Mouse (Mus musculus) T-helper 17 cell (primary cell): ENCODE results near the gene Sphk2.
"Not testable (repeated sequence)": the region's sequence is repeated elsewhere in the genome, so short reads cannot be mapped to it uniquely, and the experiment has no call there.

Experiments
- in situ Hi-C, 2 experiments: fragments of 300-600 bp; cut with MboI, MseI; formaldehyde crosslinking; loops; 1 replicate in 1 of 2; 2 replicates in 1 of 2; pipeline ENCODE4 v1.15.1; 2025; ENCODE audit warnings: high pct_unique_total_duplicates in 2 of 2

Gene Sphk2

DNA sequence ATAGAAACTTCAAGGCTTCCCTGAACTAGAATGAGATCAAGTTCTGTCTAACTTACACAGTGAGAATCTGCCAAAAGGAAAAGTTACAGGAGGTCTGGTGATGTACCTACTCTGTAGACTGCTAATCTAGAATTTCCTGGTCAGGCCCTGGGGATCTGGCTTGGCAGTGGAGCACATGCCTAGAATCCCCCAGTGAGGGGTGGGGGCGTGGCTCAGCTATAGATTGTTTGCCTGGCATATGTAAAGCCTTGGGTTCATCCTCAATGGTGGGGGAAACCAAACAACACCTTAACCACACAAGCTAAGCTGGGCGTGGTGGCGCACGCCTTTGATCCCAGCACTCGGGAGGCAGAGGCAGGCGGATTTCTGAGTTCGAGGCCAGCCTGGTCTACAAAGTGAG is 19.9 kb downstream of the Sphk2 start:
- in situ Hi-C loops, result no loop called here

DNA sequence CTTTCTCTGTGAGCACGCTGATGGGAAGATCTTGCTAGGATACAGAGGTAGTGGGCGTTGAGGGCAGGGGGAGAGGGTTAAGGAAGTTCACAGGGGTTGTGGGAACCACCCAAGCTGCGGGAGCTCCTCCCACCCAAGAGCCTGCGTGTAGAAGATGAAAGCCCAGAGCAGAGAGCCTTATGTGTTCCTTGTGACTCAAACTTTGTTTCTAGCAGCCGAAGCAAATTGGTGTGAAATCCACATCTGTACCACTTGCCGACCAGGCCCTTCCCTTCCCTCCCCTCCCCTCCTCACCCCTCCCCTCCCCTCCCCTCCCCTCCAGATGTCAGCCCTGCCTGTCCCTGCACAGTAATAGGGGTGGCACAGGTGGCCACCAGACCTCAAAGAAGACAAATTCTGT is 22.7 kb downstream of the Sphk2 start:
- in situ Hi-C loops, result no loop called here

DNA sequence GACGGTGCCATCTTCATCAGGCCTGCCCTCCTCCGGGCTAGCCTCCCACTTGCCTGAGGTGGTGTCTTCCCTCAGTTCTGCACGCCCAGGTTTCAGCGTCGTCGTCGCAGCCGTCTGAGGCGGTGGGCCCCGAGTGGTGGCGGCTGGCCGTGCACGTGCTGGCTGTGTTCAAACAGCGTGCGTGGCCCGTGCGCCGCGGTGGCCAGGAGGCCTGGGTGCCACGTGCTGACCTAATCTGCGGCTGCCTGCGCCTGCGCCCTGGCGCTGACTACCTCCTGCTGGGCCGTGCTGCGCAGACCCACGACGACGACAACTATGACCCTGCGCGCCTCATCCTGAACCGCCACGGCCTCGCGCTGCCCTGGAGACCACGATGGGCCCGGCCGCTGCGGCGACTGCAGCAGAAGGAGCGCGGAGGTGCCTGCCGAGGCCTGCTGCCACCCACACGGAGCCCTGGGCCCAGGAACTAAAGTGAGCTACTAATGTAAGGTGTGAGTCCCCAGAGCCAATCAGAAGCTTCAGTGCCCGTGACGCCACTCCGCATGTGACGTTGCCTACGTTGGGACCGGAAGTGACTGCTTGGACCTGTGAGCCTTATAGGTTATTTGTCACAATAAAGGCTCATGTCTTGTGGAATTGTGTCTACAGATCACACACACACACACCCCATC is 23.7 kb downstream of the Sphk2 start, which contains the start of gene Sec1:
Gene Sec1 (minus strand): TSS at position 482 of the 671 bp plus-strand sequence.
- in situ Hi-C loops, result no loop called here

DNA sequence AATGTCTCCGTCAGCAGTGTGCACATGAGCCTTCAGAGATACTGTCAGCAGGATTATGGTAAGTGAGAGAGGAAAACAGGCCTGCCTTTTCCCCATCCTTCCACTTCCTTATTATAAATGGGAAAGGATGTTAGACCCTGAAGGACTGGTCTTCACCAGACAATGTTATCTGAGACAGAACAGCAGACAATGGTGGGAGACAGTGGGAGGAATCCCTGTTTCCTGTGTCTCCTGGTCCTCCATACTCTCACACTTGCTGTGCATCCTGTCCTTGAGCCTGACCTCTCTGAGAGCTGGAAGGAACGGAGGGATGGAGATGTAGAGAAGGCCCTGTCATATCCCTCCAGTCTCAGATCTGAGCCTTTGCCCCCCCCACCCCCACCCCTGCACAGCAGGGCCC is 25.4 kb downstream of the Sphk2 start:
- in situ Hi-C loops, result no loop called here

DNA sequence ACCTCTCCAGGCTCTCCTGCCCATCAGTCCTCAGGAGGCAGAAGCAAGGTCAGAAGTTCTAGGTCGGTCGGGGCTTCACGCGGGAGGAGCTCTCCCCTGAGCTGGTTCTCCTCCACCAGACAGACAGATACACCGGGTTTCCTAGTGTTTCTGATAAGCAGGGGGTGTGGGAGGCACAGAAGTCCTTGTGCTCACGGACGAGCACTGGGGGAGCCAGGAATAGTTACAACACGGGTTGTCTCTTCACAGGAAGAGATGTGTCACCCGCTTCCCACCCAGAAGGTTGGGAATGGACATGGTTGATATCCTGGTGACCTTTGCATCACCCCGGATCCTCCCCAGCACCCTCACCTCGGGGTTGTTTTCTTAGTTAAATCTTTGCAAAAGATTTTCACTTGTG is 28.0 kb downstream of the Sphk2 start:
- in situ Hi-C loops, result no loop called here

DNA sequence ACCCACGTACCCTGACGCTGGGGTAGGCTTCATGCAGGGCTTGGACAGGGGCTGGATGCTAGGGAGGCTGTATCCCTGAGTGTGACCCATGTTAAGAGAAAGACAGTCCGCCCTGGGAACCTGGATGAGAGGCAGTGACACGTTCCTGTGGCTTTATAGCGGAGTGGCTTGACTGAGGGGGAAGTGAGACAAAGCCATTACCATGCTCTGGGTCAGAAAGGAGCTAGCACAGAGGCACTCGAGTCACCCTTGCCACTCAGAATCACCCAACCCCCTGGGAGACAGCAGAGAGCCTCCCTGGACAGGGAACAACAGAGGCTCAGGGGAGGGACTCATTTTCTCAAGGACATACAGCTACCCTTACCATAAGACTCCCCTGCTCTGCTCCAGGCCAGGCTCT is 28.7 kb downstream of the Sphk2 start:
- in situ Hi-C loops, result no loop called here

DNA sequence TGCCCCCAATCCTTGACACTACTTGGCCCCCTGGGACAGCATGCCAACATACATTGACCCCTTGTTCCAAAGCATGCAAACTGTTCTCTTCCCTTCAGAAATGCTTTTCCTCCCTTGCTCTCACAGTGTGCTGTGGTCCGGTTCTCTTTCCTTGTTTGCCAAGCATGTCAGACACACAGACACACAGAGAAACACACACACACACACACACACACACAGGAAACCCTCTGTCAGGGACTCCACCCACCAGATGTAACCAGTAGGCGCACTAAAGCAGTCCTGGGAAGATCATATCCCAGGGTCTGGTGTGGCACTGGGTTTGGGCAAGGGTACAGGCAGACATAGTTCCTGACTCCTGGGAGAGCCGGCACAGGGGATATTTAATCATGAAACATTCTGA is 31.0 kb downstream of the Sphk2 start:
- in situ Hi-C loops, result no loop called here

DNA sequence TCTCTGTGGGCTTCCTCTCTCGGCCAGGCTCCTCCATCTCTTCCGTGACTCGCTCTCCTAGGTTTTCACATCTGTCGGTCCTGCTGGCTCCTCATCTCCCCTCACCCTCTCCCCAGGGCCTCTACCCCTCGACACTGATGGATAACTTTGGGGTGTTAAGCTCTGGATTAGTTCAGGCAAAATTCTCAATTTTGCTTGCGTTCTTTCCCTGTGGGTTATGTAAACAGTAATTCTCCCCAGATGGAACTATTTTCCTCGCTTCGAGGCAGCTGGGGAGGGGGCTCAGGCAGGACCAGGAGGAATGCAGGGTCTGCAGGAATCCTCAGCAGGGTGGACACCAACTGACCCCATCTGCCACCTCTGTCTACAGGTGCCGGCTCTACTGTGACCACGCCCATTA is 32.0 kb downstream of the Sphk2 start:
- in situ Hi-C loops, result no loop called here

DNA sequence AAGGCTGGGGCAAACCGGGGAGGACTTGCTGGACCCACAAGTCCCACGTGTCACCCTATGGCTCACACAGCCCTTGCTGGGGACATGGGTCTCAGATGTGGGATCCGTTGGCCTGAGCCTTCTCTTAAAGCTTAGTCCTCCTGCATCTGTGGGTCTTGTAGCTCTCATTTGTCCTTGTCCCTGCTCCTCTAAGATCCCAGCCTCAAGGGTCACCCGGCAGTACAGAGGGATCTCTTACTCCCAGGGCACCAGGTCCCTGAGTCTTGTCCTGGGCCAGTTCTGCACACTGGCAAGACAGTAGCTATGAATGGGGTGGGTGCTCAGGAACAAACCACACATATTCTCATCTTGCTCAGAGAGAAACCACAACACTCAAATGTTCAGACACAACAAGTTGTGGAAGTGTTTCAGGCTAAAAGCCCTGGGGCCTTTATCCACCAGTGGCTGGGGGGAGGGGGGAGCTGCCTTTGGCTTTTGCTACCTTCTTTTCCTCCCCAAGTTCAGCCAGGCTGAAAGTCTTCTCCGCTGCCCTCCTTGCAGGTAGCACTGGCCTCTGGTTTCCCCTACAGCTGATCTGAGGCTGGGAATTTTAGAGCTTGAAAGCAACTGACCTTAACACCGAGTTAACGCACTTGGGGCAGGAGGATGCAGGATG is 34.3 kb downstream of the Sphk2 start, which contains the start of gene Ntn5:
Gene Ntn5 (plus strand): TSS at position 627 of the 655 bp plus-strand sequence.
- in situ Hi-C loops, result no loop called here

DNA sequence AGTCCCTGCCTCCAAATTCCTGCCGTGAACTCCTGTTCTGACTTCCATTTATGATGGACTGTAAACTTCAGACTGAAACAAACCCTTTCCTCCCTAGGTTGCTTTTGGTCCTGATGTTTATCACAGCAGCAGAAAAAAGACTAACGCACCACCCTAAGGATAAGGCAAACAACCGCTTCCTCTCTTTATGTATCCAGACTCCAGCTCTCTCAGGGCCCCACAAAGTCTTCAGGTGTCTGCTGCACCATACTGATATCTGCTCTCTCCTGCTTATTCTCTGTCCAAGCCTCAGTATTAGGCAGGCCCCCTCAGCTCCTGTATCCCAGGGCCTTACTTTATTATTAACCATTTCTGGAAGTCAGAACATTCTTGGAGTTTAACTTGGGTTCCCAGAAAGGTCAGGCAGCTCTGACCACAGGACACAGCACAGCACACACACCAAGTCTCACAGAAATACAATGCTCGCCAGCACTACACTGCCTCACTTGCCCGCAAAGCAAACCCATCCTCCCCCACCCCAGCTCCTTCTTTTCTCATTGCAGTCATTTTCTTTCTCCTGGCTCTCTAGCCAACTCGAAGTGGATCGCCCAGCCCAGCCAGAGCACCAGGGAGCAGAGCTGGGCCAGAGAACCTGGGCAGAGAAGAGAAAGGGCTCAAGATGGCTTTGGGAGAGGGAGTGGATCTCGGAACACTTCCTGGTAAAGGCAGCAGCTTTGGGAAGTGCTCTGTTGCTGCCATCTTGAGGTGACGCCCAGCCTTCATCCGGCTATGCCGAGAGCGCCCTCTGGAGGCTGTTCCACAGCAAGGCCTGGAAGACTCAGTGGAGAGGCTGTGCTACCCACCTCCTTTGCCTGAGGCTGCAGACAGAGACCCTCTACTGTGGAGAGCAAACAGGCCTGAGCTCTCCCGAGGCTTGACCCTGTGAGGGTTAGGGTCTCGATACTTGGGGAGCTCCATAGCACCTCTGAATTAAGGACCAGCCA is 35.4 kb downstream of the Sphk2 start:
- in situ Hi-C loops, result no loop called here

DNA sequence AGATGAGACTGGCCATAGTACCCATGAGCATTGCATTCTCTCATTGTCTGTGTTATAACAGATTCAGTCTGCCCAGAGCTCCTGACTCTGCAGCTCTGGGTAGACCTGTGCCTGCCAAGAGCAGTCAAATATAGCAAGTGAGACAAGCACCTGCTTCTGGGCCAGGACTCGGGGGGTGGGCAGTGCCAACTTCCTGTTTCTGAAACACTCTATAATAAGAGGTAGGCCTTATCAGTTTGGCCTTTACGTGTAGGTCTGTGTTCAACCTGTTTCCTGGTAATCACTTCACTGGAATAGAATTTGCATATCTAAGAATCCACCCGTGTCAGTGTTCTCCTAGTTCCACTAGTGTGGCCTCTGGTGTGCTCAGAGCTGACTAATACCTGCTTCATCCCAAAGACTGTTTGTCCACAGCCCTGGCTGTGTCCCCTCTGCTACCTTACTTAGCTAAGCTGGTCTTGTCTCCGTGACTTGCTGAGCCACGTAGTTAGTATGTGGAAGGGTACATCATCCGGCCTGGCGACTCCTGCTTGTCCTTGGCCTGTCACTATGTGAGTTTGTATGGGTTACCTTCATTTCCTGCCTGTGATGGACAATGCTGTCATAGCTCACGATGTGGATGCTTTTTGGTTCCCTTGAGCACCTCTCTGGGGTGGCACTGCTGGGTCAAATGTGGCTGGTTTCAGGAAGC is 36.6 kb downstream of the Sphk2 start:
- in situ Hi-C loops, result no loop called here

DNA sequence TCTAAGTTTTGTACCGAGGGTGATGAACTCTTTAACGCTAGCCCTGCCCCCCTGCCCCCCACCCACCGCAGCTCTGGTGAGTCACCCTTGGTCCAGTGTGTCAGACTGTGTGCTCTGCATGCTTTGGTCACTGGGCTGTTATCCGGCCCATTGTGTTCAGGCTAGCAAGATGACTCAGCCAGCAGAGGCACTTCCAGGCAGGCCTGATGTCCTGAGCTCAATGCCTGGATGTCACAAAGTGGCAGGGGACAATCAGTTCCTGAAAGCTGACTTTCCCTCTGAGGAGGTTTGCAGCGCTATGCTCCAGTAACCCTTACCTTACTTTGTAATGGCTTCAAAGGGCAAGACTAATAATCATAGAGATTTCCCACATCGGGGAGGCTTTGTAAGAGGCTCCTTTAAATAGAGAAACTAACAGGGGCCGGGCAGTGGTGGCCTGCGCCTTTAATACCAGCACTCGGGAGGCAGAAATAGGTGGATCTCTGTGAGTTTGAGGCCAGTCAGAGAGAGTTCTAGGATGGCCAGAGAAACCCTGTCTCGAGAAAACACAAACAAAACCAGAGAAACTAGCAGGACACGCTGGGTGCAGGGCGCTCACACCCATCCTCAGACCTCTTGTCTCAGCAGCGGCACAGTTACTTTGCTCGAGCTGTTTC is 37.7 kb downstream of the Sphk2 start:
- in situ Hi-C loops, result no loop called here

DNA sequence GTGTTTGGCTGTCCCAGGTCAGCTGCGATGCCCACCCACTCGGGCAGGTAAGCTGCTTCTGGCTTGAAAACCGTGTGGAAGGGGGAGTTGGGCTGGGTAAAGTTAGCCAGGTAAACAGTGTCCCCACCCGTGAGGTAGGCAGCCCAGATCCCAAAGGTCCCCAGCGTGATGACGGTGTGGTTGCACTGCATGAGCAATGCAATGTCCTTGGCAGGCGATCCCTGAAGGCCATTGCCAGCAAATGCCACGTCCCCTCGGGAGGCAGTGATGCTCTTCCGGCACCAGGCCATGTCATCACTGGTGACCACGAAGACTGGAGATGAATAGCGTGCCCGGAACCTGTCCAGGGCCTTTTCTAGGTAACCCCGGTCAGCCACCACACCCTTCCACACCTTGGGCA is 39.3 kb downstream of the Sphk2 start:
- in situ Hi-C loops, result no loop called here

DNA sequence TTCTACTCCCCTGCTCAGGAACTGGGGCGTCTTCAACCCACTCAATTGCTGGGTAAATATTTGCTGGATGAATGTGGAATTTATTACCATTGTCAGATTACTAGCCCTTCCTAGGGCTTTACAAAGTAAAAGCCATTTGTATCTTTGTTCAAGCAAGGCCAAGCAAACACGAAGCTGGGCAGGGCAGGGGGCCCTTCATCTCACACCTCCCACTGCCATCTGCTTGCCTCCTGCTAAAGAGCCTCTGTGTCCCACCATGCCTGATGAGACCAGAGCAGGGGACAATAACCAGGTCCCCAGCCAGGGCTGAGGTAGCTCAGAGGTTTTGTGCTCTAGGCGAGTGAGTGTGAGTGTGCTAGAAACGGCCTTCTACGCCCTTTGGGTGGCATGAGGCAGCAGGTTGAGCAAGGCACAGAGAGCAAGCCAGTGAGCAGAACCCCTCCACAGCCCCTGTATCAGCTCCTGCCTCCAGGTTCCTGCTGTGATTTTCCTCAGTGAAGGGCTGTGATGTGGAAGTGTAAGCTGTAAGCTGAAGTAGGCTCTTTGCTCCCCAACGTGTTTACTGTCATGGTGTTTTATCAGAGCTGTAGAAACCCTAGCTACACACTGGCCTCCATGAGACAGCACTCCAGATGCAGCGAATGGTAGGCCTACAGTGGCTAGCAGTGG is 40.0 kb downstream of the Sphk2 start:
- in situ Hi-C loops, result no loop called here

DNA sequence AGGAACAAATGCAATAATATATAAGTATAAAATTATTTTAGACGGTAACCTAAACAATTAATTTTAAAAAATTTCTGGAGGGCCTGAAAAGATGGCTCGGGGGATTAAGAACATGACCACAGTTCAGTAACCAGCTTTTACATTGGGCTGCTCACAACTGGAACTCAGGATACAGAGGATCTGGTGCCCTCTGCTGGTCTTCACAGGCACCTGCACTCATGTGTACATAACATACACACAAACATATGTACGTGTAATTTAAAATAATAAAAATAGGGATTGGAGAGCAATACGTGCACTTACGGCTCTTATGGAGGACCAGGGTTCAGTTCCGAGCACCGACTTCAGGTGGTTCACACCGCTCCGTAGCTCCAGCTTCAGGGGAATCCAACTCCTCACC is 48.9 kb downstream of the Sphk2 start:
- in situ Hi-C loops, result no loop called here

DNA sequence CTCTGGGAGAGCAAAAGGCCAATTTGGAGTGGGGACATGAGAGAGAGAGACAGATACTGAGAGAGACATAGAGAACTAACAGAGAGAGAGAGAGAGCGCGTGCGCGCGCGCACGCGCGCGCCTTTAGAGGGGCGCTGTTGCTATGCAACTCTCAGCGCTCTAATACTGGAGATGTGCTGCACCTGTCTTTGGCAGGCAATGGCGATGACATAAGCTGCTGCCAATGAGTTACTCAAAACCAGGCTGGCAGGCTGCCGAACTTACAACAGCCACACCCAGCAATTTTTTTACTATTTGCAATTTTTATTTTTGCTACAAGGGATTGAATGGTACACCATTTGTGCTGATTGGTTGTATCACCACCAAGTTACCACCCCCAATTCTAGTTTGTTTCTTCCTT is 50.0 kb downstream of the Sphk2 start:
- in situ Hi-C loops, result no loop called here

DNA sequence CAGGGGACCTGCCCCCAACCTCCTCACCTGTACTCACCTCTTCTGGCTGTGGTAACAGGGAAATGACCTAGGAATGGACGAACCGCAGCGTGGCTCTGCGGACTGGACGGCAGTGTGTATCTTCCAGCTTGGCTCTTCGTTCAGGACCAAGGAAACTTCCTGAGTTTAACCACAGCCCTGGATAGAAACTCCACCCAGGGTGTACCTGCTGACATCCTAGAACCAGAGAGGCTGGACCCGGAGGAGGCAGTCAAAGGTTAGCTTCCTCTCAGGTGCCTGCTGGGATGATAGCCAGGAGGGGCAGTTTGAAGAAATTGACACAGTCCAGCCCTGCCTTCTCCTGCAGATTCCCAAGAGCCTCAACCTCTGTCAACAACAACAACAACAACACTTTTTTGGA is 51.6 kb downstream of the Sphk2 start, which contains the start of gene Fut2:
Gene Fut2 (minus strand): TSS at position 234 of the 400 bp plus-strand sequence.
- in situ Hi-C loops, result no loop called here

DNA sequence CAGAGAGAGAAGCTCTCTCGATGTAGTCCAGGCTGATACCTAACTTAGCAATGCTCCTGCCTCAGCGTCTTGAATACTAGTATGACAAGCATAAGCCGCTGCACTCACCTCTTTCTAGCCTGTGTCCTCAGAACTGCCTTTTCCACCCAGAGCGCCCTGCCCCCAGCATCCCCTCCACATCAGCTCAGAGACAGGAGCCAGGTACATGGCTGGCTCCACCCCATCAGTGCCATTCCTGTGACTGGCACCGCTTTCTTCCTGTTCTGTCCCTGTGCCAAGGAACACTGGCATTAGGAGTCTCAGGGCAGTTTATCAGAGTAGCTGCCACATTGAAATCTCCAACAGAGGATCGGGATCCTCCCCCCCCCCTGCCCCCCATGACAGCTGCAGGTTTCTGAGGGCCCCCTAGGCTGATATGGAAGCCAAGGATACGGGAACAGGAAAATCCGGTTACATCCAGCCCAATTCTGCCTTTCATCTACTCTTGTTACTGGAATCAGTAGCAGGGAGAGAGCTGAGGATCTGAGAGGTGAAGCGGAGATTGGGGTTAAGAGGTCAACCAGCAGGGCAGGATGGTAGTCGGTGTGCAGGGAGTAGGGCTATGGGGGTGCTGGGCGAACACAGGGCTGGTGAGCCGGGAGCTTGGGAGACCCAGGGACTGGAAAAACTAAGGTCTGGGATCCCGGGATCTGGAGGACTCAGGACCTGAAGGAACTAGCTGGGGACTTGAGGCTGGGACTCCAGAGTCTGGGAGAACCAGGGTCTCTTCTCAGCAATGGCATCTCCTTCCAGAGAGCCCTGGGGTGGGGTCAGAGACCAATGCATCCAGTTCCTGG is 52.3 kb downstream of the Sphk2 start:
- in situ Hi-C loops, result no loop called here

DNA sequence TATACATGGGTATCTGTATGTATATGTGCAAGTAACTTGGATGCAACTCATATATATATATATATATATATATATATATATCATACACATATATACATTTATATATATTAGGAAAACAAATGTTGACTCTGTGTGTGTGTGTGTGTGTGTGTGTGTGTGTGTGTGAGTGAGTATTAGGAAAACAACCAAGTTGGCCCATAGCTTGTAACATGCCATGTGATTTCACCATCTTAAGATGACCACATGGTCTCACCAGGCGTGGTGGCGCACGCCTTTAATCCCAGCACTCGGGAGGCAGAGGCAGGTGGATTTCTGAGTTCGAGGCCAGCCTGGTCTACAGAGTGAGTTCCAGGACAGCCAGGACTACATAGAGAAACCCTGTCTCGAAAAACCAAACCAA is 56.1 kb downstream of the Sphk2 start:
- in situ Hi-C loops, result not testable (repeated sequence)
